Mouse (Mus musculus): ENCODE measurements around the gene Tmc7. TPM values are rescaled to one million over a fixed set of nuclear protein-coding genes. Genes with fewer than 3 reads are reported as not detected.

The Tmc7 gene
- polyA plus RNA-seq (2012; rRNA removed) = 0.18 and 0.26 TPM in 2 replicates

DNA sequence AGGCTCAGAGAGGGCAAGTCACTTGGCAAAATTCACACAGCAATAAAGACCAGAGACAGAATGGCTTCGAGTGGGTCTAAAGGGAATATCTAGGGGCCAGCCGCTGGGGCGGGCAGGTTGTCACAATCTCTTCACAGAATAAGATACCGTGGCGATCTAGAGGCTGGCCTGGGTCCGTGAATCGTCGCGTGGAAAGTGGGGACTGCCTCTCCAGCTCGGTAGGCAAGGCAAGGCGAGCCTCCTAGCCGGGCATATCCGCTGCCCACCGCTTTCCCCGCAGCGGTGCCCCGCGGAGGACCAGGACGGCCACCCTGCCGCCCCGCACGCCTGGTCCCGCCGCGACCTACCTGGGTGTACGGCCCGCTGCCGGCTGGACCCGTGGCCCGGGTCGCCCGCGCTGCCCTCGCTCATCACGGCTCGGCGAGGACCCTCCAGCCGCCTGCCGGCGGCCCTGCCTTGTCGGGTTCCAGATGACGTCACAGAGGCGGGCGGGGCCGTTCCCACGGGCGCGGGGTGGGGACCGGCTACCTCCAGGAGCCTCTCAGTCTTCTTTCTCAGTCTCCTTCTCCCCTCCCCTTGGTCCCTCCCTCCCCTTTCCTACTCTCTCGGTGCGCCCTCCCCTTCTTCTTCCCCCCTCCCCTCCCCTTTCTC lies at the start of gene Tmc7:
Tmc7 (minus strand) TSS at position 480 of the 651 bp plus-strand sequence.
- 4% methylated on average over 51 of the region's 51 CpGs for WGBS
- Histone ChIP-seq H3K36me3 (ENCODE audit: control insufficient read depth, insufficient read depth, low read length) (no peaks in the 10 kb centered on the region), H3K4me3 (ENCODE audit: control insufficient read depth, insufficient read depth, low read length) (peak within 1 kb of the TSS; percentile 41), H3K4me1 (replicated peaks; ENCODE audit: control insufficient read depth, insufficient read depth, low read length) (0 out of 2 replicates have a peak, but pooled peaks cover 4% of the 10 kb centered on the region), H3K27ac (ENCODE audit: control insufficient read depth, insufficient read depth, low read length) (no peak within 1 kb of the TSS), H3K27me3 (ENCODE audit: control insufficient read depth, insufficient read depth, low read length) (peaks cover 6% of the 10 kb centered on the region; the same call in 1 of the 2 replicates)
- DNase-seq = peak; percentile 69
- TF ChIP-seq CTCF (IDR thresholded peaks at IDR 0.05; ENCODE audit: borderline replicate concordance, control insufficient read depth, extremely low read depth, insufficient read depth, low read length, poor library complexity) (0 out of 2 replicates have a peak, but pooled peaks have one; percentile 22), POLR2A (IDR thresholded peaks at IDR 0.05; ENCODE audit: control insufficient read depth, extremely low read depth, insufficient read depth, low read length, poor library complexity) (no peak)

DNA sequence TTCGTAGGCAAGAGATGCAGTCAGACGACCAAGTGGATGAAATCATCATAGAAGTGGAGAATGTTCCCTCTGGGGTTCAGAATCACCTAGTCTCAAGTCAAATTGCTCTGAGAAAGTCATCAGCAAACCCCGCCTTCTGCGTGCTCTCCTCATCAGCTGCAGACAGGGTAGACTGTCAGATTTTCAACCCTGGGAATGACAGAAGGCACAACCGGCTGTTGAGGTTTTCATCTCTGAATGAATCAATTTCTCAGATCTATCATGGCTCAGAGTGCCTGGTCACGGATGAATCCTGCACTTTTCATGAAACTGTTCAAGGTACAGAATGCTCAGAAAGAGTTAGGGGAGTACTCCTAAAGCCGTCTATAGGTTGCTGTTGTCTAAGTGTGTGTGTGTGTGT lies 49.4 kb upstream of the Tmc7 start:
- H3K27ac ChIP-seq (ENCODE audit: control insufficient read depth, insufficient read depth, low read length) = no peak overlapping the region
- WGBS = 90% methylated on average over 7 of the region's 7 CpGs
- no peak for DNase-seq
- H3K36me3 ChIP-seq (ENCODE audit: control insufficient read depth, insufficient read depth, low read length) = no peaks in the 10 kb centered on the region
- H3K4me1 ChIP-seq (replicated peaks; ENCODE audit: control insufficient read depth, insufficient read depth, low read length) = no peaks in the 10 kb centered on the region
- H3K4me3 ChIP-seq (ENCODE audit: control insufficient read depth, insufficient read depth, low read length) = no peak overlapping the region
- TF ChIP-seq CTCF (IDR thresholded peaks at IDR 0.05; ENCODE audit: borderline replicate concordance, control insufficient read depth, extremely low read depth, insufficient read depth, low read length, poor library complexity) = no peak
- TF ChIP-seq POLR2A (IDR thresholded peaks at IDR 0.05; ENCODE audit: control insufficient read depth, extremely low read depth, insufficient read depth, low read length, poor library complexity) = no peak
- H3K27me3 ChIP-seq (ENCODE audit: control insufficient read depth, insufficient read depth, low read length) = no peaks in the 10 kb centered on the region

DNA sequence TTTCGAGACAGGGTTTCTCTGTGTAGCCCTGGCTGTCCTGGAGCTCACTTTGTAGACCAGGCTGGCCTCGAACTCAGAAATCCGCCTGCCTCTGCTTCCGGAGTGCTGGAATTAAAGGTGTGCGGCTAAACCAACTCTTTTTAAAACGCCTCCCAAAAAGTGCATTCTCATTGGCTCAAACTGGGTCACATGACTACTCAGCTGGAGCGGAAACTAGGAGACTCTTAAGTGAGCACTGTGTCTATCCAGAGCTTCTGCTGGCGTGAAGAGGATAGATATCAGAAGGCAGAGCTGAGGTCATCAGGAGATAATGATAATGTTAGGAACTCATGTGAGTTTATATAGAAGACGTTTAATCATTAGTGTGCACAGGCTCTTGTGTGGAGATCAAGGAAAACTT lies 48.6 kb upstream of the Tmc7 start:
- Histone ChIP-seq H3K27me3 (ENCODE audit: control insufficient read depth, insufficient read depth, low read length) (no peaks in the 10 kb centered on the region), H3K4me1 (replicated peaks; ENCODE audit: control insufficient read depth, insufficient read depth, low read length) (no peaks in the 10 kb centered on the region), H3K4me3 (ENCODE audit: control insufficient read depth, insufficient read depth, low read length) (no peak overlapping the region), H3K27ac (ENCODE audit: control insufficient read depth, insufficient read depth, low read length) (no peak overlapping the region), H3K36me3 (ENCODE audit: control insufficient read depth, insufficient read depth, low read length) (no peaks in the 10 kb centered on the region)
- TF ChIP-seq CTCF (IDR thresholded peaks at IDR 0.05; ENCODE audit: borderline replicate concordance, control insufficient read depth, extremely low read depth, insufficient read depth, low read length, poor library complexity) (no peak), POLR2A (IDR thresholded peaks at IDR 0.05; ENCODE audit: control insufficient read depth, extremely low read depth, insufficient read depth, low read length, poor library complexity) (no peak)
- no peak for DNase-seq
- WGBS = 88% methylated on average over 9 of the region's 9 CpGs

DNA sequence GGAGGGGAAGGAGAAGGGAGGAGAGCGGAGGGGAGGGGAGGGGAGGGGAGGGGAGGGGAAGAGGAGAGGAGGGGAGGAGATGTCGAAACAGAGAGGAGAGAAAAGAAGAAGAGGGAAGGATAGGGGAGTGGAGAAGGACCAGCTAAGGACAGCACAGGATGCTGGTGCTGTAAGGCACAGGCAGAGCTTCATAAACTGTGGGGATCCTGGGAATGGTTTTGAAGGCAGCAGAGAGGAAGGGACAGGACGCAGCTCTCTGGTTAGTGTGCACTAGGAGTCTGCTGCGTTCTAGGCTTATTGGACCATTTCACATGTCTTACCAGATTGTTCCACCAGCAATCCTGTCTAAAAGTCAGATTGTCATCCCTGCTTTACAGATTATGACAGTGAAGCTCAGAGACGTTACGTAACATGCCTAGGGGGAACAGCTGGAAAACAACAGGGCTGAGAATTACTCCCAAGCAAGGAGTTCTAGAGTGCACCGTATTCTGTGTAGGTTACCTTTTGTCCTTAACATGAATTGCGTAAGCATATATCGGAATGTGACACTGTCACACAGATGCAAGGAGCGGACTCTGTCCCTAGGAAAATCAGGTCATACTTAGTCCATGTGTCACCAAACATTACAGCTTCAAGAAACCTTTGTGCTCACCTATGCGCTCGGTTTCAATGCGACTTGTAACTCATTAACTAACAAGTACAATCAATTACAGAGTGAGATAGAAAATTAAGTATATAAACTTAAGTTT lies 43.2 kb upstream of the Tmc7 start:
- no peak for TF ChIP-seq POLR2A (IDR thresholded peaks at IDR 0.05; ENCODE audit: control insufficient read depth, extremely low read depth, insufficient read depth, low read length, poor library complexity)
- no peak for TF ChIP-seq CTCF (IDR thresholded peaks at IDR 0.05; ENCODE audit: borderline replicate concordance, control insufficient read depth, extremely low read depth, insufficient read depth, low read length, poor library complexity)
- Histone ChIP-seq H3K4me3 (ENCODE audit: control insufficient read depth, insufficient read depth, low read length) (no peak overlapping the region), H3K27me3 (ENCODE audit: control insufficient read depth, insufficient read depth, low read length) (no peaks in the 10 kb centered on the region), H3K27ac (ENCODE audit: control insufficient read depth, insufficient read depth, low read length) (no peak overlapping the region), H3K36me3 (ENCODE audit: control insufficient read depth, insufficient read depth, low read length) (no peaks in the 10 kb centered on the region), H3K4me1 (replicated peaks; ENCODE audit: control insufficient read depth, insufficient read depth, low read length) (no peaks in the 10 kb centered on the region)
- WGBS = 89% methylated on average over 12 of the region's 13 CpGs
- DNase-seq = no peak

DNA sequence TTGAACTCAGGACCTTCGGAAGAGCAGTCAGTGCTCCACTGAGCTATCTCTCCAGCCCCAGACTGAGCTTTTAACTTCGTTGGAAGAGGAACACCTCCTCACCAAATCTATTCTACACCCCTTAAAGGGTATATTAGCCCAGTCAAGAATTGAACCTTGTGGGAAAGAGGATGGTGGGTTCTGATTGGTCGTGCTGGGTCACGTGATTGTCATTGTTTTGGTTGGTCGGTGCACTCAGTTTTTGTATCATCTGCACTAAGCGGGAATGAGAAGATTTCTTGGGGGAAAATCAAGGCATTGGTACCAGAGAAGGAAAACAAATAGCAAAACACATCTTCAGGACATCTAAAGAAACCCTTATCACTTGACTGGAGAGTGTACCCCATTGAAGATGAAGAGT lies 36.6 kb upstream of the Tmc7 start:
- H3K36me3 ChIP-seq (ENCODE audit: control insufficient read depth, insufficient read depth, low read length) = no peaks in the 10 kb centered on the region
- WGBS = 88% methylated on average over 6 of the region's 6 CpGs
- no peak for TF ChIP-seq CTCF (IDR thresholded peaks at IDR 0.05; ENCODE audit: borderline replicate concordance, control insufficient read depth, extremely low read depth, insufficient read depth, low read length, poor library complexity)
- TF ChIP-seq POLR2A (IDR thresholded peaks at IDR 0.05; ENCODE audit: control insufficient read depth, extremely low read depth, insufficient read depth, low read length, poor library complexity) = no peak
- no peak for DNase-seq
- no peak overlapping the region for H3K4me3 ChIP-seq (ENCODE audit: control insufficient read depth, insufficient read depth, low read length)
- H3K27ac ChIP-seq (ENCODE audit: control insufficient read depth, insufficient read depth, low read length) = no peak overlapping the region
- no peaks in the 10 kb centered on the region for H3K4me1 ChIP-seq (replicated peaks; ENCODE audit: control insufficient read depth, insufficient read depth, low read length)
- no peaks in the 10 kb centered on the region for H3K27me3 ChIP-seq (ENCODE audit: control insufficient read depth, insufficient read depth, low read length)

DNA sequence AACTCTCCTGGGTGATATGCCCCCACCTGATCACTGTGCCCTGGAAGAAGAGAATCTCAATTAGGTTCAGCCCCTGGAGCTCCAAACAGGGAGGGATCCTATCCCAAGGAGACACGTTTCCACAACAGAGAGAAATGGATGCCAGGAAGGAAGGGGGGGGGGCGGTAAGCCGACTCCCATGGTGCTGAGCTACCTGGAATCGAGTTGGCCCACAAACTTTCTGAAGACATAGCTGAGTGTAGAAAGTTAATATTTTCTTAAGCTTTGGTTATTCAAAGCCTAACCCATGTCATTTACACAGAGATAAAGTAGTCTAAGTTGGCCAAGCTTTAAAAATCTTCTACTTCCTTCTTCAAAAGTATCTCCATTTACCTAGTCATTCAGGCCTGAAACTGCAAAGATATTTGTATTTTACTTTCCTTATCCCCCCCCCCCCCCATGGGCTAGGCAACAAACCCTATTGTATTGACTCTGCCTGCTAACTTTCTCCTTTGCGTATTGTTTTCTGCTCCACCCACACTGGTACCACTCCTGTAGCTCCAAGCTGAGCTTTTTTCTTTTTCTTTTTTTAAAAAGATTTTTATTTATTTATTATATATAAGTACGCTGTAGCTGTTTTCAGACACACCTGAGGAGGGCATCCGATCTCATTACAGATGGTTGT lies 35.8 kb upstream of the Tmc7 start:
- Histone ChIP-seq H3K36me3 (ENCODE audit: control insufficient read depth, insufficient read depth, low read length) (no peaks in the 10 kb centered on the region), H3K27ac (ENCODE audit: control insufficient read depth, insufficient read depth, low read length) (no peak overlapping the region), H3K27me3 (ENCODE audit: control insufficient read depth, insufficient read depth, low read length) (no peaks in the 10 kb centered on the region), H3K4me3 (ENCODE audit: control insufficient read depth, insufficient read depth, low read length) (no peak overlapping the region), H3K4me1 (replicated peaks; ENCODE audit: control insufficient read depth, insufficient read depth, low read length) (no peaks in the 10 kb centered on the region)
- 93% methylated on average over 7 of the region's 7 CpGs for WGBS
- no peak for DNase-seq
- TF ChIP-seq CTCF (IDR thresholded peaks at IDR 0.05; ENCODE audit: borderline replicate concordance, control insufficient read depth, extremely low read depth, insufficient read depth, low read length, poor library complexity) (no peak), POLR2A (IDR thresholded peaks at IDR 0.05; ENCODE audit: control insufficient read depth, extremely low read depth, insufficient read depth, low read length, poor library complexity) (no peak)

Data from thymus, adult 2 months (tissue).